Mouse (Mus musculus): Measurements from ENCODE around the gene S100a3.

DNA sequence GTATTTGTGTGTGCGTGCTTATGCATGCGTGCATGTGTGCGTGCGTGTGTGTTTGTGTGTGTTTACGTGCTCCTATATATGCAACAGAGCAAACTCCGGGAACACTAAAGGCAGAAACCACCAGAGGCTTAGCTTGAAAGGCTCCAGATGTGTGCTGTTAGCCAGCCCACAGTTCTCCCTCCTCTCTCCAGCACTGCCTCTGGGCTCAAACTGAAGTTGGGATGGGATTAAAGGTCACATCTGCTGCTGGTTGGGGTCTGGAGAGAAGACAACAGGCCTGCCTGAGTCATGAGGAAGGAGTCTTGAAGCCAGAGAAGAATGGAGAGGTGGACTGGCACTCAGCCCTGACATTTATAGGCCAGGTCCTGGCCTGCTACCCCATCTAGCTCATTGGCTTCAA, 45.8 kb downstream of the S100a3 start:
- TF ChIP-seq CTCF (IDR thresholded peaks at IDR 0.05; ENCODE audit: borderline replicate concordance, insufficient read depth, low read depth, low read length) (no peak), POLR2A (IDR thresholded peaks at IDR 0.05; ENCODE audit: borderline replicate concordance, insufficient read depth, low read length) (no peak)
